Mouse (Mus musculus): ENCODE data around the gene Trim28.

Gene Trim28

DNA sequence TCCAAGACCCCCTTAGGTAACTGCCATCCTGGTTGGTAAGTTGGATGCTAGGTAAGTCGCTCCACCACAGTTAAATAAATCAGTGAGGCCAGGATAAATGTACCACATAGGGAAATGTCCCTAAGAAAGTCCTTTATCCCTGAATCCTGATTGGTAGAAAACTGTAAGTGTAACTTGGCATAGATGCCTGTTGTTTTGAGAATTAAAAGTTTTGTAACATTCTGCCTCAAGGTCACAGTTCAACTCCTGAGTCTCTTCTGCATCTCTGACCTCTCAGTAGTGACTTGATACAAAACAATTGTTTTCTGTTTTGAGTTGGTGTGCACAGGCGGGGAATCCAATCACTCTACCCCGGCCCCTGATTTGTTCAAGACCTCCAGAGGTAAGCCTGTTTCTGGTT, at the start of gene Trim28:
TSS of gene Trim28 (plus strand) at position 264 of the 400 bp plus-strand sequence.
- no peak for DNase-seq

DNA sequence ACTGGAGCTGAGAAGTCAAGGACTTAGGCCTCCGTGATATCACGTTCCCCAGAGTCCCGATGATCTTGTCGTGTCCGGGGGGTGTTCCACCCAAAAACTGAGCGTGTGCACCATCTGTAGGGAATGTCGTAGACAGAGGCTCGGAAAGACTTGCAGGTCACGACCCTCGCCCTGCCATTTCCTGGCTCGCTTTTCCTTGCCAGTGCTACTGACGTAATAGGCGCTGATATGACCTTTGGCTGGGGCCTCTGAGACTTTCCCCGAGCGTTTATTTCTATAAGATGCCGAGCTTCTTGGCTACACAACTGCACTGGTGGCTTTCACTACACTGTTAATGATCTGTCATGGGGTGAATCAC, 49.1 kb upstream of the Trim28 start:
- no peak for DNase-seq

DNA sequence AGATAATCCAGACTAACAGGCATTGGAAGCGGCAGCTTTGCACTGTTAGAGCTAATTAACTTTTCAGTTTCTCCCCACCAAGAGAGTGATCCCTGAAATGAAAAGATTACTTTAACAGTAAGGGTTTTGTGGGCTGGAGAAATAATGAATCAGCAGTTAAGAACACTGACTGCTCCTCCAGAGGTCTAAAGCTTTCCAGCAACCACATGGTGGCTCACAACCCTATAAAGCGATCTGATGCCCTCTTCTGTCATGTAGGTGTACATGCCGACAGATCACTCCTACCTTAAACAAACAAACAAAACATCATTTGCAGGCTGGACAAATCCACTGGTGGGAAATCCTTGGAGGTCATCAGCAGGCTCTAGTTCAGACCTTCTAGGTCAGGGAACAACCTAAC, 44.0 kb upstream of the Trim28 start:
- no peak for DNase-seq

DNA sequence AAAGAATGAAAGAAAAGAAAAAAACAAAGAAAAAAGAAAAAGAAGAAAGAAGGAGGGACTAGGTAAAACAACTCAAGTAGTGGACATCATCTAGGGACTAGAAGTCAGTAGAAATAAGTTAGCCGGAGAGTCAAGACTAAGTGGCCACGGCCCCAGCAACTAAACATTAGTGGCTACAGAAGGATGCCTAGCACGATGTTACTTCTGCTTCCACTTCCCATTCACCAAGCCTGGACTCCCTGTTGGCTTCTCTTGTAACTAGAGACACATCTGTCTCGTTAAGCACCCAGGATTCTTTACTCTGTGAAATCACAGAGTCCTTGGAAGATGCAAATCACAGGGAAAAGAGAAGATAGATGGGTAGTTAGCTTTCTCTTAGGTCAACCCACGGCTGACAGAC, 41.4 kb upstream of the Trim28 start:
- DNase-seq: no peak

DNA sequence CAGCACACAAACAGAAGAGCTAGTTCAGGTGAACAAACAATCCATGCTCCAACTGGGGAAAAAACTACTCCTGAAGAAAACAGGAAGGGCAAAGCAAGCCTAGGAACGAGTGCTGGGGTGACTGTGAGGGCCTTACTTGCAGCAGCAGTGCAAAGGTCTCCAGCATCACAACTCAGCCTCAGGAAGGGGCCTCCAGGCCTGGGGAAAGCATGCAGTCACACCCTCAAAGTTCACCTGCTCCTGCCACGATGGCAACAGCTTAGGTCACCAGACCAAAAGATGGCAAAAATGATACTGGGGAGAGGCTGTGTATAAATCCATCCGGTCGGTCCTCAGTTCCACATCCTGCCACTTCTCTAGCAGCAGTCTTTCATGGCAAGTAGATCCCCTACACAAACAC, 40.0 kb upstream of the Trim28 start:
- DNase-seq: no peak

DNA sequence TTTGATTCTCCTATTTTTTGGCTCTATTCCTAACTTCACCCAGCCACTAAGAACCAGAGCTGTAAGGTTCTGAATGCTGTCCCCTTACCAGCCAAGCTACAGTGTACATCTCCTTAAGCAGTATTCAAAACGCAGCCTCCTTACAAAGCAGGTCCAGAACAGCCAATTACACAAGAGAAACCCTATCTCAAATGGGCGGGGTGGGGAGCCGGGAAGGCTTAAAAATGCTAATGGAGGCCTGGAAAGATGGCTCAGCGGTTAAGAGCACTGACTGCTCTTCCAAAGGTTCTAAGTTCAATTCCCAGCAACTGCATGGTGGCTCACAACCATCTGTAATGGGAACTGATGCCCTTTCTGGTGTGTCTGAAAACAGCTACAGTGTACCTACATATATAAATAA, 39.2 kb upstream of the Trim28 start:
- DNase-seq: no peak

DNA sequence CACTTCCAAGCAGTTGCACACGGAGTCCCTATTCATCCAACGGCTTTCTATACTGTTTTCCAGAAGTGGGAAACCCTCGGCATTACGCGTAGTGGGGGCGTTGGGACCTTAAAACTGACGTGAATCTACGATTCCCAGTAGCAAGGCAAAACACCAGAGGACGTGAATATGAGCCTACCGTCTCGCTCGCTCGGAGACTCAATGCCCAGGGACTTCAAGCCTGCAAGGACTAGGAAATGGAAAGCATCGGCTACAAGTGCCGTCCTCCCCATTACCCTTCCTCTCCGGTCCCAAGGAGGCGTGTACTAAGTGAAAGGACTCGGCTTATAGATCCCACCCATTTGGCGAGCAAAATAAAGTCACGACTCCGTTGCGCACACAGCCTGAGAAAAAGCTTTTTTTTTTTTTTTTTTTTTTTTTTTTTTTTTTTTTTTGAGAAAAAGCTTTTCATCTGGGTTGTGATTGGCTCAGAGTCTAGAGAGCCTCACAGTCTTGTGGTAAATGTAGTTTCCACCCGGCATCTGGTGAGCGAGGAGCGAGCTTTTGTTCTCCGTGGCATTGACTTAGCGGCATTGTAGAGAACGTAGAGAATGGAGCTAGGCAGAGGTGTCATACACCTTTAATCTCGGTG, 37.3 kb upstream of the Trim28 start:
- DNase-seq: peak; percentile 51 to 73

DNA sequence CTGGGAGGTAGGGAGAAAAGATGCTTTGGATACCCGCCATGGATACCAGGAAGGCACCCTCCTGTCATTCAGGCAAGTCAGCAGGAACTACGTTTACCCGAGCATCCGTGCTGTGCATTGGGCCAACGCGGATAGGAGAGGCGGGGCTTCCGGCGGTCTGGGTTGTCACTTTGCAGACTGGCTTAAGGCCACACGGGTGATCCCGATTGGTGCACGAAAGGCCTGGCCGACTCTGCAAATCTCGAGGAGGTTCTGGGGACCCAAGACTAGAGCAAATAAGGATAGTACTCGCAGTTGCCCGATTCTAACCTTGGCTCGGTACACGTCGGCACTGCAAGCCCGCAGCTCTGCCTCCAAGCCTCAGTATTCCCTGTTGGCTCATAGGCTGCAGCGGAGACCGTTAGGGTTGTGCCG, 33.2 kb upstream of the Trim28 start, which contains the start of gene Zfp324:
TSS of gene Zfp324 (plus strand) at position 161 of the 414 bp plus-strand sequence.
- peak; percentile 95 to 97 for DNase-seq

DNA sequence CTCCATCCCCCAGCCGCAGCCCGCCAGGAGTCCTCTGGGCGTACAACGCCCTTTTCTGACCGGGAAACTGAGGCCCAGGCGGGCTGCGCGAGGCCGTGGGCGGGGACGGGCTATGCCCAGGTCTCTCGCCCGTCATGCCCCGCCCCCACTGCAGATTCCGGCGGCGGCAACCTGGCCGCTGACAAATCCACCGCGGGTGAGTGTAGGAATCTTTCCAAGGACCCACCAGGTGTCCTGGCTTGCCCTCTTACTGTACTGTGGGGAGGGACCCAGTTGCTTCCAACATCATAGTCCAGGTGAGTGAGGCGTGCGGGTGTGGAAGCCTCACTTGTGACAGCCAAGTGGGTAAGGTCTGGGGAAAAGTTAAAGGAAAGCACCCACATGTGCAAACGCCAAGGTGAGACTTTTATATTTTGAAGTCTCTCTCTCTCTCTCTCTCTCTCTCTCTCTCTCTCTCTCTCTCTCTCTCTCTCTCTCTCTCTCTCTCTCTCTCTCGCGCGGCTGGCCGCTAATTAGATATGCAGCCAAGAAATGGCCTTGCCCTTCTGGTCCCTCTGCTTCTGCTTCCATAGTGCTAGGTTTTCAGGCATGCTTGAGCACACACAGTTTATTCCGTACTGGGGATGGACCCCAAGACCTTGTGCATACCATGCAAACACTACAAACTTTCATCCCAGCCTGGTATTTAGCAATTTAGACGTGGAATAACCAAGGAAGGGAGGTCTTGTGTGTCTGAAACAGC, 32.6 kb upstream of the Trim28 start:
- peak; percentile 76 to 83 for DNase-seq

DNA sequence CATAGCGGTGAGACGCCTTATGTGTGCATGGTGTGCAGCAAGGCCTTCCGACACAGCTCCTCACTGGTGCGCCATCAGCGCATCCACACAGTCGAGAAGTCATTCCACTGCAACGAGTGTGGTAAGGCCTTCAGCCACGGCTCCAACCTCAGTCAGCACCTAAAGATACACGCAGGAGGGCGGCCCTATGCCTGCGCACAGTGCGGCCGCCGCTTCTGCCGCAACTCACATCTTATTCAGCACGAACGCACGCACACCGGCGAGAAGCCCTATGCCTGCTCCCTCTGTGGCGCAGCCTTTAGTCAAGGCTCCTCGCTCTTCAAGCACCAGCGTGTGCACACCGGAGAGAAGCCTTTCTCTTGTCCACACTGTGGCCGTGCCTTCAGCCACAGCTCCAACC, 28.0 kb upstream of the Trim28 start:
- DNase-seq: no peak

DNA sequence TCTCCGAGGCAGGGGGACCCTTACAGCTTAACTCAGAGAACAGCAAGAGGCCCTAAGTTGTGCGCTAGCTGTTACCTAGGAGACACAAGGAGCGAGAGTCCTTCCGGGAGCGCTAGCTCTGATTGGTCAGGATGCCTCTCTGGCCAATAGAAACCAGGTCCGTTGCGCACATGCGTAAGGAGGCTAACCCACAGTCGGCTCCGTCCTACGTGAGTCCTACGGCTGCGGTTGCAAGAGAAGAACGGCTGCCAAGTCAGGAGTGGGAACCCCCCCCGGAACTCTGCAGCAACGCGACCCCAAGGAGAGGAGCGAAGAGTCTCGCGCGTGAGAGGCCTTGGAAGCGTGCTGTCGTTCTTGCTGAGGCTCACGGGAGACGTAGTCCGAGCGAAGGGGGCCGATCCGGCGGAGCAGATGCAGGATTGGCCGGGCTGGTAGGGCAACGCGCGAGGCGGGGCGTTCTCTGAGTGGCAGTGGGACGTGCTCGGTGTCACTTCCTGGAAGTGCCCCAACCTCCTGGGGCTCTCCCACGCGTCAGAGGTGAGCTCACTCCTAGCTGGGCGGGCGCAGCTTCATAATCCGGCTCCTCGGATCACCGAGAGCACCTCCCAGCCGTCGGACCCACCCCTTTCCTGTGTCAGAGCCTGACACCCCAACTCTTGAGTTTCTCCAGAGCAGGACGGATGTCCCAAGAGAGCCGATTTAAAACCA, 21.1 kb upstream of the Trim28 start, which contains the start of gene Zfp446:
TSS of gene Zfp446 (plus strand) at position 167 of the 708 bp plus-strand sequence.
- DNase-seq: peak; percentile 99 to 100

DNA sequence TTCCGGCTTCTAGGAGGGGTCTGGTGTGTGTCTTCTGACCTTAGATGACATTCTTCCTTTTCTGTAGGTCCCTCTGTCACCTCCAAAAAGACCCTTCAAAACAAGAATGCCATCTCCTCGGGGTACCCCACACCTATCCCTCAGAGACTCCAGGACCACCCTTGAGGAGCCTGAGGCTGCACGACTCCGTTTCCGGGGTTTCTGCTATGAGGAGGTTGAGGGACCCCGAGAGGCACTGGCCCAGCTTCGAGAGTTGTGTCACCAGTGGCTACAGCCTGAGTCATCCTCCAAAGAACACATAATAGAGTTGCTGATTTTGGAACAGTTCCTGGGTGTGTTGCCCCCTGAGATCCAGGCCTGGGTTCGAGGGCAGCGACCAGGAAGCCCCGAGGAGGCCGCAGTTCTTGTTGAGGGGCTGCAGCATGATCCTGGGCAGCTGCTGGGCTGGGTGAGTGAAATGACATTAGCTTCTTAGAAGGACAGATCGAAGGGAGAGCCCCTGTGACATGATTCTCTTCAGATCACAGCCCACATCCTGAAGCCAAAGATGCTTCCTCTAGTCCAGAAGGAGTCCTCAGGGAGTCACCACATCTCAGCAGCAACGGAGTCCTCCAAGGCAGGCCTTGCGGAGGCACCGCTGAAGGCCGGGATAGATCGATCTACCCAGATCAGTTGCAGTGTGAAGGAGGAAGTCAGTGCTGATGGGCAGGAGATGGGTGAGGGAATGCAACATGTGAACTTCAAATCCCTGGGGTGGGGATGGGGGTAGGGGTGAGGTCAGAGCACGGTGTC, 19.8 kb upstream of the Trim28 start:
- no peak for DNase-seq

DNA sequence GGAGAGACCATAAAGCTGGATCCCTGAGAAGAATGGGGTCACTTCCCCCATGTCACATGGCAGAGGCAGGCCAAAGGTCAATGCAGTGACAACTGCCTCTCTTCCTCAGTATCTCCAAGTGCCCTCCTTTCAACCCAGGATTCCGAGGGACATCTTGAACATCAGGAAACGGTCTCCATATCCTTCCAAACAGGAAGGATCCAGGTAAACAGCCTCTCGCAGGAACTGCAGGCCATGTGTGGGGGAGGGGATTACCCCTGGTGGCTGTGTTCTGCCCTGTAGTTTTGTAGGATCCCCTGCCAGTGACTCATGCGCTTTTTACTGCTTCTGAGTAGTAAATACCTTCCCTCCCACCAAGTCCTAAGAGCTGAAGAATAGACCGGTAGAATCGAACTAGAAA, 19.1 kb upstream of the Trim28 start:
- DNase-seq: no peak

DNA sequence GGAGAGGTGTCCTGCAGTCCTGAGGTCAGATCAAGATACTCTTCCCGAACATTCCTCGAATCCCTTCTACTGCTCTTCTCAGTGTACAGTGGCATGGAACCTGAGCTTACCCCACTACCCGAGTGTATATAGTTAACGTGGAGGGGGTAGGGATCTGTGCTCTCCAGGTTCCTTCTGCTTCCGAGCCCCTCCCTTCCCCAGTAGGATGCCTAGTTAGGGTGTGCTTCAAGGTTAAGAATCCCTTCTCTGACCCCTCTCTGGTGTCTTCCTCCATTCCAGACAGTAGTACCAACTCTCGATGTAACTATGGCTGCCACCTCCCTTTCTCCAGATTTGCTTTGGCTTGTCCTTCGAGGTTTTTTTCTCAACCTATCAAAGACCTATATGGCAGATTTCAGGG, 18.6 kb upstream of the Trim28 start:
- no peak for DNase-seq

DNA sequence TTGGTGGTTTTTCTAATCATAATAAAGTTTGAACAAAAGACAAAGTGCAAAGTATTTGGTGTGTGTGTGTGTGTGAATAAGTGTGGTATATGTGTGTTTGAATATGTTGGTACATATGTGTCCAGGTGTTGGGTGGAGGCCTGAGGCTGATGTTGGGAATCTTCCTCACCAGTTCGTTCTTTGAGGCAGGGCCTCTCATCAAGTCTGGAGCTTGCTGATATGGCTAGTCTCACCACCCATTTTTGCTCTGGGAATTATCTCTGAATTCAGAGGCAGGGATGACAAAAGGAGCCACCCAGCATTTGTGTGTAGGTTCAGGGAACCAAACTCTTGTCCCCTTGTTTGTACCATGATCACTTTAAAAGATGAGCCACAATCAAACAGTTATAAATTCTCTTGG, 13.2 kb upstream of the Trim28 start:
- no peak for DNase-seq

DNA sequence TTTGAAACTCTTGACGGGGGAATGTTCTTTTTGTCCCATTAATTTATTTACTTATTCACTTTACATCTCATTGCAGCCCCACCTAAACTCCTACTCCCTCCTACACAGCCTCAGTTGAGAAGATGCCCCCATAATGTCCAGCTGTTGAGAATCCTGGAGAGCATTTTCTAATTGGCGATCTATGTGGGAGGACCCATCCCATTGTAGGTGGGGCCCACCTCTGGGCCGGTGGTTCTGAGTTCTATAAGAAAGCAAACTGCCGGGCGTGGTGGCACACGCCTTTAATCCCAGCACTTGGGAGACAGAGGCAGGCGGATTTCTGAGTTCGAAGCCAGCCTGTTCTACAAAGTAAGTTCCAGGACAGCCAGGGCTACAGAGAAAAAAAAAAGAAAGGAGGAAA, 12.0 kb upstream of the Trim28 start:
- DNase-seq: no peak

DNA sequence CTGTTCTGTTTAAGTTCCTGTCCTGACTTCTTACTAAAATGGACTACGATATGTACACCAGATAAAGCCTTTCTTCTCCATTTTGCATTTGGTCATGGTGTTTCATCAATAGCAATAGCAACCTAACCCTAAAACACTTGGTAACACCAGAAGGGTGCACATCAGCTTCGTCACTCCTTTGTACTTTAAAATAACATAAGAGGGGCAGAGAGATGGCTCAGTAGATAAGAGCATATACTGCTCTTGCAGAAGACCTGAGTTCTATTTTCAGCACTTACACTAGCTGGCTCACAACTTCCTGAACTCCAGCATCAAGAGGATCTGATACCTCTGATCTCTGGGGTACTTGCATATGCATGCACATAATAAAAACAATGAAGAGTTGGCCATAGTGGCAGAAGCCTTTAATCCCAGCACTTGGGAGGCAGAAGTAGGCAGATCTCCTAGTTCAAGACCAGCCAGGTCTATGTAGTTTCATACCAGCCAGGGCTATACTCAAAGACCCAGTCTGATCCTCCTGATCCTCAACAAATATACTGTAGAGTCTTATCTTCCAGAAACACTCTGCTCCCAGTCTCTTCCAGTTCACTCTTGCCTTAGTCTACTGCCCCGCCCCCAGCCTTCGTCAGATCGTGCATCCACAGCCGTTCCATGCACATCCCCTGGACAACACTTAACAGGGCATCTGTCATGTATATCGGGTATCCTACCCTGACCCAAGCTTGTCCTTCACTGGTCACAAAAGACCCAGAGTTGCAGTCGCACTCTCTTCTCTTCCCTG, 11.3 kb upstream of the Trim28 start:
- DNase-seq: no peak

DNA sequence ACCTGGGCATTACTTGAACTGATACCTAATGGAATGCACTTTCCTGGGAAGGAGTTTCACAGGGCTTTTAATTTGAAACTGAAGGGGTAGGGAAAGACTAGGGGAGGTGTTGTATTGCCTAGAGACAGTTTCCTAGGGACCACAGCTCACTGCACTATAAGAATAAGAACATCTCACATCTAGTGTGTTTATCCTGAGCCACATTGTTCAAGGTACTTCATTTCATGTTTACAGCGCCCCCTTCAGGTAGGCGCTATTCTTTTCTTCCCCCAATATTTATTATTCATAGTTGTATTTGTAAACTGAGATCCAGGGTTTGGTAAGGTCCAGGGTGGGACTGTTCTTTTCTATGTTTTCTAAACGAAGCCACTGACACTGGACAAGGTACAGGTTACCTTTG, 6.7 kb upstream of the Trim28 start:
- peak in 1 of 2 experiments; percentile 43 for DNase-seq

DNA sequence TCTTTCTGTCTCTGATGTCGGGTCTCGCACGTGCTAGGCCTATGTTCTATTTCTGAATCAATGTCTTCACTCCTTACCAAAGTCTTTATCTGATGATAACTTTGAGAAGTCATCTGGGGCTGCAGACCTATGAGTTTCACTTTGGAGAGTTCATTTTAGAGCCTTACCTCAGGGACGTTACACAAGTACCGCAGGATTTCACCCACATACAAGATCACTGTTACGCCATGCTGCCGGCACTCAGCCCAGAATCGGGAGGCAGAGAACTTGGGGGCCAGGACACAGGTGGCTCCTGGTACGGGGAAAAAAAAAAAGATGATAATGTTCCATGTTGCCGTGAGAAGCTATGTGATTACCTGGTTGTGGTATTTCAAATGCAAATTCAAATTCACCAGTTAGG, 5.8 kb upstream of the Trim28 start:
- no peak for DNase-seq

DNA sequence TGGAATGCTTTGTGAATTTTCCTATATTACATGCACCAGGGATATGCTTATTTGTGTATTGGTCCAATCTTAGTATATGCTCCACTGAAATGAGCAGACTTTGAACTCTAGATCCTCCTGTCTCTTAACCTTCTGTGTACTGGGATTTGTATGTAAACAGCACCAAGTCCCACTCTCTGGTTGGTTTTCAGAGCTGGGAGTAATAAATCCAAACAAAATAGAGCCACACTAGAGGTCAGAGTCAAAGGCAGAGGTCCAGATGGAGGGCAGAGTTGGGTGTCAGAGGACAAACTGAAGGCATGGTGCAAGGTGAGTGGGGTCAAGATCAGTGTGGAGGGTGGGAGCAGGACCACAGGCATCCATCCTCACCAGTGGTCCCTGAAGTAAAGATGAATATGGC, 3.1 kb upstream of the Trim28 start:
- DNase-seq: no peak

DNA sequence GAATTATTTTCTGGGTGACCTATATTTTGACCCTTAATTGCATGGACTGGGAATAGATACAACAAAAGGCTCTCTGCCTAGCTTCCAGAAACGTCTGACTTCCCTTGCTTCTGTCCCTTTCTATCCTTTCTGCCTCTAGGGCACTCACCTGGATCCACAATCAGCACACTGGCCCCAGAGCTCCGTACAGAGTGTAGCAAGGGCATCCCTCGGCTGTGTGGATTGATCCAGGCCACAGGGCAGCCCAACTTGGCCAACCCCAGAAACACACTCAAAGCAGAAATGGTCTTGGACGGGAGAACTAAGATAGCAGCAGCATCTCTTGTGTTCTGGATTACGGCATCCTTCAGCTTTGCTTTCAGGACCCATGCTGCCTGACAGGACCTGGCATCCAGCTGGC, 1.7 kb upstream of the Trim28 start:
- DNase-seq: no peak

DNA sequence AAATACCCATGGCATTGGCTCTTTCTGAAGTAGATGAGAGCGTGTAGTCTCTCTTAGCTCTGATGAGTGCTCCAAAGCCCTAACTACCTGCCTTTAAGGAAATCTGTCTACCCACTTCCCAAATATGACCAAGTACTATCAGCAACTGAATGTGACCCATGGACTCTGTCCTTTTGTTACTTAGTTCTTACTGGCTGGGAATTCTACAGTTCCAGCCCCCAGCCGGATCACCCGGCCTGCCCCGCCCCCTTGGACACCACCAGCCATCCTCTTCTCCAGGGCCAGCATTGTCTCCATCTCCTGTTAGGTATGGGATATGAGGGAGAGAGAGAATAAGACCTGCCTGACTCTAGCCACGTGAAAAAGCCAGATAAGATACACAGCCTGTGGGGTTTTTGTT, 861 bp upstream of the Trim28 start, which contains the start of gene Slc27a5:
TSS of gene Slc27a5 (minus strand) at position 140 of the 400 bp plus-strand sequence.
- DNase-seq: no peak

Data from kidney, postnatal 25 days (tissue).